In the genomic region with DNA sequence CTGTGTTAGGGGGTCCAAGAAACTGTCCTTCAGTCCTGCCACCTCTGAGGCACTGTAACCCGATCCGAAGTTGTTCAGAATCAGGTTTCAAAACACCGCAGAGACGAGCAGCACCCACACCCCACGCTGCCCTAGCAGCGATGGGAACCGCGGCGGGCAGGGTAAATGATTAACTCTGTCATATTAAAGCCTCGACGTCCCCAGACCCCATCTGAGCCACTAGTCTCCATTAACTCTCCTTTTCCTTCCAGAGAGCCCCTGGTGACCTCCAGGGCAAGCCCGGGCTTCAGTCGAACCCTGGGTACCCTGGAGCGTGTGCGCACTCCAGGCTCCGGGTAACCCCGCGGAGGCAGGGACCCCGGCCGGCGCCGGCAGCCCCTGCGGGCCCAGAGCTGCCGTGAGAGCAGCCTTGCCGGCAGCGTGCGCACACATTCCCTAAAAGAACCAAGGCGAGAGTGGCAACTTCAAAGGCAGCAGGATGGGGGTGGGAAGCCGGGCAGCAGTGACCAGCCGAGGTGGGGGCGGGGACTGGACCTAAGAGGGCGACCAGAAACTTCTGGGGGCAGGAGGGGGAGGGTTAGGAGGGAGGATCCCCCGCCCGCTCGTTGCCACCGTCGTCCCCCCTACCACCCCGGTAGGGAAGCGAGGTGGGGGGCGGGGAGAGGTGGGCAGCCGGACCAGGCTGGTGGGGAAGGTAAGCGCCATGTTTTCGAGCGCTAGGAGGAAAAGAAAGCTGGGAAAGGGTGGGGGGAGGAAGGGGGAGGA, we compare ENCODE assay signal across 8 mouse cellular contexts. TPM values are rescaled to one million over a fixed set of nuclear protein-coding genes. Genes with fewer than 3 reads are reported as not detected.
DNase-seq lines count a peak whose midpoint lies in the region; ATAC-seq and TF ChIP-seq lines count a peak whose summit lies in the region.

No protein-coding gene starts in this region.

- ATAC-seq in heart, embryonic 16.5 days (replicated peaks; ENCODE audit: extremely low read depth, insufficient read depth, low FRiP score): no peak
- ATAC-seq in stomach, postnatal 0 days (ENCODE audit: low FRiP score, low TSS enrichment): peak; percentile 19; the same call in 1 of the 2 replicates

- DNase-seq in adrenal gland, adult (ENCODE audit: inconsistent age in 2 of 2, low spot score in 1 of 2): peak; percentile 37 to 71
- no peak for DNase-seq in adrenal gland, adult 8-10 months
- DNase-seq in Muller cell, postnatal 12 days (ENCODE audit: inconsistent ontology term): peak; percentile 70
- DNase-seq in embryonic facial prominence, embryonic 10.5 days (ENCODE audit: low spot score): peak; percentile 87
- DNase-seq in kidney, postnatal 10 days: peak; percentile 73
- DNase-seq in stomach, postnatal 0 days (ENCODE audit: low spot score): peak; percentile 39

- peak overlapping the region; percentile 87 for H3K4me3 ChIP-seq in embryonic facial prominence, embryonic 10.5 days
- H3K4me3 ChIP-seq in heart, embryonic 16.5 days (ENCODE audit: low read length): peak overlapping the region; percentile 87
- H3K4me3 ChIP-seq in megakaryocyte, embryonic 14.5 days (replicated peaks): peak overlapping the region; percentile 97
- H3K4me3 ChIP-seq in stomach, postnatal 0 days (ENCODE audit: low read depth, low read length): peak overlapping the region; percentile 62

- peaks cover 54% of the 10 kb centered on the region for H3K4me1 ChIP-seq in embryonic facial prominence, embryonic 10.5 days
- peaks cover 11% of the 10 kb centered on the region for H3K4me1 ChIP-seq in heart, embryonic 16.5 days (ENCODE audit: control insufficient read depth, insufficient read depth, low read length)
- H3K4me1 ChIP-seq in megakaryocyte, embryonic 14.5 days: peaks cover 62% of the 10 kb centered on the region
- peaks cover 6% of the 10 kb centered on the region; the same call in 1 of the 2 replicates for H3K4me1 ChIP-seq in stomach, postnatal 0 days (replicated peaks; ENCODE audit: control insufficient read depth, insufficient read depth)

- H3K27me3 ChIP-seq in embryonic facial prominence, embryonic 10.5 days (replicated peaks; ENCODE audit: low read depth, poor library complexity, severe bottlenecking): peaks cover 4% of the 10 kb centered on the region; the same call in 1 of the 2 replicates
- H3K27me3 ChIP-seq in heart, embryonic 16.5 days (ENCODE audit: control insufficient read depth, insufficient read depth, low read length): peaks cover 4% of the 10 kb centered on the region; the same call in 1 of the 2 replicates
- H3K27me3 ChIP-seq in megakaryocyte, embryonic 14.5 days (replicated peaks): peaks cover 54% of the 10 kb centered on the region
- H3K27me3 ChIP-seq in stomach, postnatal 0 days (ENCODE audit: control insufficient read depth, insufficient read depth, low read length): peaks cover 3% of the 10 kb centered on the region; the same call in 1 of the 2 replicates

- no peak for TF ChIP-seq CTCF in stomach, postnatal 0 days (IDR thresholded peaks at IDR 0.05; ENCODE audit: low read depth)

- WGBS in embryonic facial prominence, embryonic 10.5 days: under 1% methylated on average over 44 of the region's 44 CpGs
- WGBS in heart, embryonic 16.5 days: under 1% methylated on average over 44 of the region's 44 CpGs
- 1% methylated on average over 40 of the region's 44 CpGs for WGBS in stomach, postnatal 0 days

- peak overlapping the region; percentile 97 for H3K27ac ChIP-seq in embryonic facial prominence, embryonic 10.5 days (replicated peaks)
- peak overlapping the region; percentile 46 for H3K27ac ChIP-seq in heart, embryonic 16.5 days (ENCODE audit: low read length)
- no peak overlapping the region for H3K27ac ChIP-seq in stomach, postnatal 0 days (replicated peaks)

- peak overlapping the region; percentile 100 for H3K4me2 ChIP-seq in heart, embryonic 16.5 days (ENCODE audit: low read depth, low read length)
- peak overlapping the region; percentile 98 for H3K4me2 ChIP-seq in stomach, postnatal 0 days (replicated peaks; ENCODE audit: low read depth)

- no peak for TF ChIP-seq EP300 in stomach, postnatal 0 days (optimal IDR thresholded peaks at IDR 0.05)

- no peaks in the 10 kb centered on the region for H3K9me3 ChIP-seq in embryonic facial prominence, embryonic 10.5 days
- H3K9me3 ChIP-seq in heart, embryonic 16.5 days (replicated peaks; ENCODE audit: control insufficient read depth, low read length): no peaks in the 10 kb centered on the region
- no peaks in the 10 kb centered on the region for H3K9me3 ChIP-seq in megakaryocyte, embryonic 14.5 days
- H3K9me3 ChIP-seq in stomach, postnatal 0 days (ENCODE audit: control insufficient read depth, low read length): no peaks in the 10 kb centered on the region

- peak overlapping the region; percentile 82 for H3K9ac ChIP-seq in heart, embryonic 16.5 days (ENCODE audit: low read length)
- peak overlapping the region; percentile 58 for H3K9ac ChIP-seq in stomach, postnatal 0 days (ENCODE audit: low read length)

- H3K36me3 ChIP-seq in embryonic facial prominence, embryonic 10.5 days (replicated peaks): peaks cover 38% of the 10 kb centered on the region
- H3K36me3 ChIP-seq in heart, embryonic 16.5 days (ENCODE audit: control insufficient read depth, insufficient read depth): 0 out of 2 replicates have a peak, but pooled peaks cover 3% of the 10 kb centered on the region
- H3K36me3 ChIP-seq in megakaryocyte, embryonic 14.5 days (replicated peaks; ENCODE audit: low read length): peaks cover 26% of the 10 kb centered on the region
- H3K36me3 ChIP-seq in stomach, postnatal 0 days (ENCODE audit: control insufficient read depth, insufficient read depth, low read length): no peaks in the 10 kb centered on the region

RNA-seq across cellular contexts. Expression of a gene that starts 1.5 kb away (rescaled TPM):
- total RNA-seq in adrenal gland, adult 8-10 months (2022): 1 to 10 TPM in 2 of 4 experiments, under 1 TPM in 2; 0.94 to 1.4 (median 1.0) TPM
- 16.1 and 16.4 TPM in 2 replicates for polyA plus RNA-seq in embryonic facial prominence, embryonic 10.5 days (2016; fragmentation: Nextera tagmentation; extraction: Ambion mirVana)
- polyA plus RNA-seq in heart, embryonic 16.5 days (2015; fragmentation: Nextera tagmentation; extraction: Ambion mirVana): 1.1 and 1.3 TPM in 2 replicates
- polyA plus RNA-seq in megakaryocyte, embryonic 14.5 days (2012; ENCODE audit: insufficient read depth, low replicate concordance): 0.30 TPM in 1 of 2 replicates, not detected in the other
- polyA plus RNA-seq in stomach, postnatal 0 days (2015; fragmentation: Nextera tagmentation; extraction: Ambion mirVana): 0.13 and 0.17 TPM in 2 replicates

RNA-seq across cellular contexts. Expression of a gene that starts 11.8 kb away (rescaled TPM):
- 10 to 100 TPM; 21.1 to 29.8 (median 24.7) TPM for total RNA-seq in adrenal gland, adult 8-10 months (2022)
- polyA plus RNA-seq in embryonic facial prominence, embryonic 10.5 days (2016; fragmentation: Nextera tagmentation; extraction: Ambion mirVana): 40.7 and 40.8 TPM in 2 replicates
- 20.3 and 23.2 TPM in 2 replicates for polyA plus RNA-seq in heart, embryonic 16.5 days (2015; fragmentation: Nextera tagmentation; extraction: Ambion mirVana)
- polyA plus RNA-seq in megakaryocyte, embryonic 14.5 days (2012; ENCODE audit: insufficient read depth, low replicate concordance): 3.6 TPM in 1 of 2 replicates, not detected in the other
- polyA plus RNA-seq in stomach, postnatal 0 days (2015; fragmentation: Nextera tagmentation; extraction: Ambion mirVana): 17.1 and 20.0 TPM in 2 replicates

RNA-seq across cellular contexts. Expression of a gene that starts 58.1 kb away (rescaled TPM):
- total RNA-seq in adrenal gland, adult 8-10 months (2022): 1 to 10 TPM in 3 of 4 experiments, under 1 TPM in 1; 0.94 to 2.3 (median 1.3) TPM
- 38.4 and 45.4 TPM in 2 replicates for polyA plus RNA-seq in embryonic facial prominence, embryonic 10.5 days (2016; fragmentation: Nextera tagmentation; extraction: Ambion mirVana)
- polyA plus RNA-seq in heart, embryonic 16.5 days (2015; fragmentation: Nextera tagmentation; extraction: Ambion mirVana): 2.1 and 4.5 TPM in 2 replicates
- 2.6 and 8.1 TPM in 2 replicates for polyA plus RNA-seq in megakaryocyte, embryonic 14.5 days (2012; ENCODE audit: insufficient read depth, low replicate concordance)
- polyA plus RNA-seq in stomach, postnatal 0 days (2015; fragmentation: Nextera tagmentation; extraction: Ambion mirVana): 0.02 and 0.10 TPM in 2 replicates
